Mouse (Mus musculus): ENCODE measurements at regions not wholly inside any gene's neighbourhood (a gene's known extent, or its start where the extent isn't known, plus 50 kb on each side); places are given as distances from the start of the nearest gene placed in this dataset.

GRCm38 (mm10) chr14:106593980-106594379, 488.0 kb downstream of the Trim52 start:
- DNase-seq (ENCODE audit: low read depth, low spot score) = no peak

GRCm38 (mm10) chr14:106607041-106607440, 501.0 kb downstream of the Trim52 start:
- DNase-seq (ENCODE audit: low read depth, low spot score) = peak; percentile 13

GRCm38 (mm10) chr14:106608341-106608927, 502.4 kb downstream of the Trim52 start:
- DNase-seq (ENCODE audit: low read depth, low spot score) = no peak

Measured in ES-CJ7 (cell line).